Mouse (Mus musculus) heart, postnatal 0 days (tissue): Measurements from ENCODE around the gene Hoxc6. TPM values are rescaled to one million over a fixed set of nuclear protein-coding genes. Genes with fewer than 3 reads are reported as not detected.

Experiments
- ATAC-seq: fragments of 200-750 bp; cut with Nextera tagmentation; 2 replicates; pipeline ENCODE4 v1.8.0; 2017; ENCODE audit warnings: low read depth, moderate number of reproducible peaks, moderate library complexity; ENCODE audit not compliant: insufficient read depth
- DNase-seq: peaks from one replicate; pipeline ENCODE4 v3.0.0-alpha.2; 2016; ENCODE audit warnings: low spot score
- H3K27ac ChIP-seq: fragments of 300-500 bp; sonication (generic); 2 replicates; pipeline ENCODE4 v1.5.1; 2014; ENCODE audit warnings: low read depth, mild to moderate bottlenecking
- H3K27me3 ChIP-seq: fragments of 300-500 bp; sonication (generic); 2 replicates; pipeline ENCODE4 v1.6.1; 2014; ENCODE audit warnings: low read length, mixed read lengths; ENCODE audit not compliant: control insufficient read depth, insufficient read depth
- H3K36me3 ChIP-seq: fragments of 300-500 bp; sonication (generic); replicated peaks from 2 replicates; pipeline ENCODE4 v1.6.1; 2014; ENCODE audit warnings: low read length, mixed read lengths; ENCODE audit not compliant: control insufficient read depth, insufficient read depth
- H3K4me1 ChIP-seq: fragments of 300-500 bp; sonication (generic); 2 replicates; pipeline ENCODE4 v1.6.1; 2014; ENCODE audit warnings: antibody characterized with exemption; ENCODE audit not compliant: control insufficient read depth, insufficient read depth
- H3K4me2 ChIP-seq: fragments of 300-500 bp; sonication (generic); 2 replicates; pipeline ENCODE4 v1.6.1; 2014; ENCODE audit warnings: low read depth, mild to moderate bottlenecking, low read length, moderate library complexity
- H3K4me3 ChIP-seq: fragments of 300-500 bp; sonication (generic); 2 replicates; pipeline ENCODE4 v1.5.1; 2014; ENCODE audit warnings: low read depth, low read length
- H3K9ac ChIP-seq: fragments of 300-500 bp; sonication (generic); replicated peaks from 2 replicates; pipeline ENCODE4 v1.6.1; 2014; ENCODE audit warnings: low read depth, low read length, mixed read lengths
- H3K9me3 ChIP-seq: fragments of 300-500 bp; sonication (generic); replicated peaks from 2 replicates; pipeline ENCODE4 v1.6.1; 2016; ENCODE audit warnings: low read length; ENCODE audit not compliant: control insufficient read depth
- CTCF ChIP-seq: IDR thresholded peaks from 2 replicates; pipeline ENCODE4 v1.5.1; 2016; ENCODE audit warnings: antibody characterized with exemption, control low read depth, low read depth
- EP300 ChIP-seq: IDR thresholded peaks from 2 replicates; pipeline ENCODE4 v1.6.1; 2016; ENCODE audit warnings: antibody characterized with exemption, low read depth
- WGBS: fragments of 180-500 bp; shearing (Covaris S2); extraction: QIAGEN DNeasy Blood & Tissue Kit; methylation state at CpG from one replicate; pipeline ENCODE4 v1.1.7; 2014; 5-methylcytosine and 5-hydroxymethylcytosine counted together
- polyA plus RNA-seq: library from polyadenylated mRNA; unstranded; fragments of >200 nt; fragmentation: Nextera tagmentation; extraction: Ambion mirVana; gene quantifications from 2 replicates; pipeline ENCODE4 v1.2.1, GENCODE M21; 2015
- total RNA-seq: library from RNA; depleted of rRNA; stranded (reverse); fragments of >200 nt; gene quantifications from 2 replicates; pipeline ENCODE4 v1.2.3, GENCODE M21; 2014; ENCODE audit warnings: low replicate concordance

Hoxc6 gene
- total and polyA plus RNA-seq, 2 experiments from 2014 or later = not detected

- WGBS = 5% methylated on average over 29 of the region's 30 CpGs
- DNase-seq = peak; percentile 65
- Histone ChIP-seq H3K27me3 (peaks cover 98% of the 10 kb centered on the region), H3K4me2 (no peak overlapping the region), H3K9ac (no peak overlapping the region), H3K9me3 (no peaks in the 10 kb centered on the region), H3K4me3 (peak overlapping the region; percentile 9), H3K4me1 (no peaks in the 10 kb centered on the region), H3K27ac (no peak overlapping the region), H3K36me3 (no peaks in the 10 kb centered on the region)
- no peak for TF ChIP-seq EP300
- peak; percentile 64 for TF ChIP-seq CTCF
- peak; percentile 65; the same call in 1 of the 2 replicates for ATAC-seq
Measured at GRCm38 (mm10) chr15:102965892-102966775, 31.9 kb upstream of the Hoxc6 start.

- Histone ChIP-seq H3K4me2 (no peak within 1 kb of the TSS), H3K36me3 (no peaks in the 10 kb centered on the region), H3K27me3 (peaks cover 98% of the 10 kb centered on the region), H3K4me1 (no peaks in the 10 kb centered on the region), H3K27ac (no peak within 1 kb of the TSS), H3K4me3 (peak within 1 kb of the TSS; percentile 9), H3K9ac (no peak within 1 kb of the TSS), H3K9me3 (no peaks in the 10 kb centered on the region)
- DNase-seq (no peak), ATAC-seq (no peak)
- 3% methylated on average over 27 of the region's 27 CpGs for WGBS
- no peak for TF ChIP-seq EP300
- no peak for TF ChIP-seq CTCF
Measured at GRCm38 (mm10) chr15:102966776-102967311, 31.2 kb upstream of the Hoxc6 start, which contains the start of gene Hoxc10. Hoxc10 (plus strand) TSS chr15:102966796.

- no peak within 1 kb of the TSS for H3K27ac ChIP-seq
- no peak for TF ChIP-seq EP300
- TF ChIP-seq CTCF = no peak
- no peak within 1 kb of the TSS for H3K9ac ChIP-seq
- H3K4me3 ChIP-seq = peak within 1 kb of the TSS; percentile 9
- ATAC-seq (no peak), DNase-seq (no peak)
- H3K4me1 ChIP-seq = no peaks in the 10 kb centered on the region
- H3K36me3 ChIP-seq = no peaks in the 10 kb centered on the region
- H3K4me2 ChIP-seq = no peak within 1 kb of the TSS
- H3K9me3 ChIP-seq = no peaks in the 10 kb centered on the region
- peaks cover 100% of the 10 kb centered on the region for H3K27me3 ChIP-seq
- WGBS = 6% methylated on average over 12 of the region's 12 CpGs
Measured at GRCm38 (mm10) chr15:102967312-102967510, 30.8 kb upstream of the Hoxc6 start, which contains the start of gene Hoxc5. Hoxc5 (plus strand) TSS chr15:102967443.

GRCm38 (mm10) chr15:102967511-102968397, 30.3 kb upstream of the Hoxc6 start:
- no peak for ATAC-seq
- no peak overlapping the region for H3K27ac ChIP-seq
- WGBS = 4% methylated on average over 34 of the region's 34 CpGs
- no peak for DNase-seq
- H3K4me2 ChIP-seq = no peak overlapping the region
- H3K4me3 ChIP-seq = no peak overlapping the region
- H3K9ac ChIP-seq = no peak overlapping the region
- H3K9me3 ChIP-seq = no peaks in the 10 kb centered on the region
- no peak for TF ChIP-seq CTCF
- no peak for TF ChIP-seq EP300
- H3K36me3 ChIP-seq = no peaks in the 10 kb centered on the region
- peaks cover 100% of the 10 kb centered on the region for H3K27me3 ChIP-seq
- H3K4me1 ChIP-seq = no peaks in the 10 kb centered on the region

- H3K4me3 ChIP-seq = no peak overlapping the region
- H3K9ac ChIP-seq = no peak overlapping the region
- peaks cover 100% of the 10 kb centered on the region for H3K27me3 ChIP-seq
- TF ChIP-seq EP300 (no peak), CTCF (no peak)
- ATAC-seq = no peak
- no peak overlapping the region for H3K4me2 ChIP-seq
- DNase-seq = no peak
- no peaks in the 10 kb centered on the region for H3K9me3 ChIP-seq
- WGBS = 23% methylated on average over 1 of the region's 1 CpGs
- H3K4me1 ChIP-seq = no peaks in the 10 kb centered on the region
- no peaks in the 10 kb centered on the region for H3K36me3 ChIP-seq
- H3K27ac ChIP-seq = no peak overlapping the region
Measured at GRCm38 (mm10) chr15:102969296-102969695, 28.8 kb upstream of the Hoxc6 start.
